Mouse (Mus musculus) liver, adult 2 months (tissue): Measurements from ENCODE around the gene Pde4a.

Source experiments
- CTCF ChIP-seq: fragments of 200-500 bp; IDR thresholded peaks from 2 replicates; pipeline ENCODE4 v1.5.1; 2011; ENCODE audit warnings: low read depth, low read length, control low read depth
- POLR2A ChIP-seq: fragments of 200-500 bp; IDR thresholded peaks from 2 replicates; pipeline ENCODE4 v1.6.1; 2011; ENCODE audit warnings: low read length, control low read depth; ENCODE audit not compliant: insufficient read depth; ENCODE audit errors: extremely low read depth

- TF ChIP-seq CTCF (no peak), POLR2A (no peak)
These were observed 12.2 kb upstream of the Pde4a start for GRCm38 (mm10) chr9:21153331-21153730.
